Mouse (Mus musculus): ENCODE results near the gene Dcaf10.

DNA sequence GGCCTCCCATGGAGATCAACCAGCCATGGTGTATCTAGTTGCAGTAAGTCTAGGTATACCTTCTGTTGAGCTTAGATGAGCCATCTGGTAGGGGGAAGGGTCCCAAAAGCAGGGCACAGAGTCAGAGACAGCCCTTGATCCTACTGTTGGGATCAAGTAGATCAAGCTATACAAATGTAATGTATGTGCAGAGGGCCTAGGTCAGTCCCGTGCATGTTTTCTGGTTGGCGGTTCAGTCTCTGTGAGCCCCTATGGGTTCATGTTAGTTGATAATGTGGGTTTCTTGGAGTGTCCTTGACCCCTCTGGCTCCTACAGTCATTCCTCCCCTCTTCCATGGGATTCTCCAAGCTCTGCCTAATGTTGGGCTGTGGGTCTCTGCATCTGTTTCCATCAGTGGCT, 30.8 kb upstream of the Dcaf10 start:
- TF ChIP-seq CTCF (IDR thresholded peaks at IDR 0.05; ENCODE audit: low read depth) (no peak), EP300 (IDR thresholded peaks at IDR 0.05; ENCODE audit: low read depth) (no peak)

Data from liver, embryonic 14.5 days (tissue).